8 mouse cellular contexts compared by ENCODE assay signal in the genomic region with DNA sequence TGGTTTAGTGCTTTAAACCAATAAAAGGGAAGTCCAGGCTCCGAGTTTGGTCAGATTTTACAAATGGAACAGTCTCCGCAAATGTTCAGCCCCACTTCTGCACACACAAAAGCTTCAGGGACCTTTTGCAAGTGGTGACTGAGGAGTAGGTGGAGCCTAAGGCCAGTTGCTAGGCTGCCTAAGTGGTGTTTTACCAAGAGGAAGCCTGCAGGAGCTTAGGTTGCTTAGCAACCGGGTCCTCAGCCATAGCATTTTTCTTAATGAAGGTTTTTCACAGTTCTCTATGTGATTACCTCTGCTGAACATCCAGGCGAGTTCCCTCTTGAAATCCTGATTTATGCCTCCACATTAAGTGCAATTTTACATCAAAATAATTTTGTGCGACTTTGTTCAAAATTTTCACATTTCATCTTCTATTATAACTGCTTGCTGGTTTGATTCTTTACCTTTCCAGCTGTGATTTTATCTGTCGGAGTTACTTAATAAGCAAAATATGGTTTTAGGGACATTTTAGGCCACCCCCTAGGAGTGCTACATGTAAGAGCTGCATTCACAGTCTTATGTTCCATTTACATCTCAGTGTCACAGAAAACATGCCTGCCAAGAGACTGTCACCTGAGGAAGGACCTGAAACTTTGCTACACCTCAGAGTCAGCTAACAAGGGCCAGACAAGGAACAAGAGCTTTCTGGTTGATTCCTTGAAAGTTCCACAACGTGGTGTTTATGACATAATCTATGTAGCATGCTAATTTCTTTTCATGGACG.
DNase-seq lines count a peak whose midpoint lies in the region; ATAC-seq and TF ChIP-seq lines count a peak whose summit lies in the region.

No protein-coding gene starts in this region.

- no peak overlapping the region for H3K4me2 ChIP-seq in lung, embryonic 15.5 days
- H3K4me2 ChIP-seq in forebrain, embryonic 16.5 days (ENCODE audit: low read length): no peak overlapping the region
- H3K4me2 ChIP-seq in neural tube, embryonic 13.5 days: peak overlapping the region; percentile 25; the same call in 1 of the 2 replicates
- no peak overlapping the region for H3K4me2 ChIP-seq in liver, postnatal 0 days (ENCODE audit: low read depth, low read length)

- TF ChIP-seq POLR2A in lung, adult 2 months (IDR thresholded peaks at IDR 0.05; ENCODE audit: borderline replicate concordance, extremely low read depth, low read depth, low read length): no peak

- no peak overlapping the region for H3K9ac ChIP-seq in lung, embryonic 15.5 days
- no peak overlapping the region for H3K9ac ChIP-seq in forebrain, embryonic 16.5 days (replicated peaks; ENCODE audit: low read depth, low read length)
- H3K9ac ChIP-seq in neural tube, embryonic 13.5 days: no peak overlapping the region
- H3K9ac ChIP-seq in liver, postnatal 0 days (replicated peaks): no peak overlapping the region

- no peak for TF ChIP-seq EP300 in liver, postnatal 0 days (IDR thresholded peaks at IDR 0.05; ENCODE audit: low read depth)

- H3K27ac ChIP-seq in lung, embryonic 15.5 days: no peak overlapping the region
- peak overlapping the region; percentile 60 for H3K27ac ChIP-seq in forebrain, embryonic 16.5 days (ENCODE audit: low read length)
- peak overlapping the region; percentile 69 for H3K27ac ChIP-seq in neural tube, embryonic 13.5 days (replicated peaks)
- no peak overlapping the region for H3K27ac ChIP-seq in liver, postnatal 0 days (ENCODE audit: low read depth)

- no peaks in the 10 kb centered on the region for H3K9me3 ChIP-seq in lung, embryonic 15.5 days
- H3K9me3 ChIP-seq in forebrain, embryonic 16.5 days (ENCODE audit: control insufficient read depth, low read length): no peaks in the 10 kb centered on the region
- no peaks in the 10 kb centered on the region for H3K9me3 ChIP-seq in neural tube, embryonic 13.5 days
- no peaks in the 10 kb centered on the region for H3K9me3 ChIP-seq in liver, postnatal 0 days (ENCODE audit: low read length)

- TF ChIP-seq CTCF in lung, adult 2 months (IDR thresholded peaks at IDR 0.05; ENCODE audit: insufficient read depth, low read length): no peak
- TF ChIP-seq CTCF in liver, postnatal 0 days (IDR thresholded peaks at IDR 0.05; ENCODE audit: low read depth): no peak

- no peaks in the 10 kb centered on the region for H3K36me3 ChIP-seq in lung, embryonic 15.5 days
- no peaks in the 10 kb centered on the region for H3K36me3 ChIP-seq in forebrain, embryonic 16.5 days (ENCODE audit: control insufficient read depth, insufficient read depth)
- H3K36me3 ChIP-seq in neural tube, embryonic 13.5 days: no peaks in the 10 kb centered on the region
- no peaks in the 10 kb centered on the region for H3K36me3 ChIP-seq in liver, postnatal 0 days (replicated peaks; ENCODE audit: insufficient read depth, low read length)

- 29% methylated on average over 8 of the region's 8 CpGs for WGBS in lung, embryonic 15.5 days
- WGBS in lung, adult 2 months: 33% methylated on average over 8 of the region's 8 CpGs
- WGBS in forebrain, embryonic 16.5 days: 6% methylated on average over 8 of the region's 8 CpGs
- WGBS in neural tube, embryonic 13.5 days: 15% methylated on average over 8 of the region's 8 CpGs
- WGBS in liver, postnatal 0 days (ENCODE audit: insufficient replicate concordance): 35% methylated on average over 8 of the region's 8 CpGs

- peak; percentile 78; the same call in 1 of the 2 replicates for ATAC-seq in lung, embryonic 15.5 days (ENCODE audit: borderline replicate concordance, extremely low read depth, low FRiP score, low TSS enrichment)
- ATAC-seq in forebrain, embryonic 16.5 days: peak; percentile 99
- ATAC-seq in neural tube, embryonic 13.5 days (ENCODE audit: low read depth): peak; percentile 99
- ATAC-seq in liver, postnatal 0 days: no peak

- no peaks in the 10 kb centered on the region for H3K4me1 ChIP-seq in lung, embryonic 15.5 days
- no peaks in the 10 kb centered on the region for H3K4me1 ChIP-seq in lung, adult 2 months (ENCODE audit: control insufficient read depth, insufficient read depth, low read length)
- peaks cover 6% of the 10 kb centered on the region for H3K4me1 ChIP-seq in forebrain, embryonic 16.5 days (replicated peaks; ENCODE audit: control insufficient read depth, insufficient read depth, low read length)
- peaks cover 21% of the 10 kb centered on the region for H3K4me1 ChIP-seq in neural tube, embryonic 13.5 days (replicated peaks)
- H3K4me1 ChIP-seq in liver, postnatal 0 days (ENCODE audit: insufficient read depth): no peaks in the 10 kb centered on the region

- H3K4me3 ChIP-seq in lung, embryonic 15.5 days: no peak overlapping the region
- no peak overlapping the region for H3K4me3 ChIP-seq in lung, adult 2 months (replicated peaks; ENCODE audit: extremely low read depth, low read depth, low read length)
- no peak overlapping the region for H3K4me3 ChIP-seq in forebrain, embryonic 16.5 days (replicated peaks; ENCODE audit: low read length)
- H3K4me3 ChIP-seq in neural tube, embryonic 13.5 days: no peak overlapping the region
- H3K4me3 ChIP-seq in liver, postnatal 0 days (ENCODE audit: low read depth, low read length): no peak overlapping the region

- no peak for DNase-seq in lung, adult 2 months
- DNase-seq in left cerebral cortex, adult 18-20 months (ENCODE audit: low spot score in 2 of 2): peak; percentile 13 to 47
- DNase-seq in spleen, adult 18-20 months: no peak
- DNase-seq in ovary, postnatal 10 days (ENCODE audit: low spot score): no peak
- DNase-seq in liver, postnatal 0 days: no peak

- H3K27me3 ChIP-seq in lung, embryonic 15.5 days: no peaks in the 10 kb centered on the region
- H3K27me3 ChIP-seq in forebrain, embryonic 16.5 days (replicated peaks; ENCODE audit: control insufficient read depth, insufficient read depth, low read length): no peaks in the 10 kb centered on the region
- H3K27me3 ChIP-seq in neural tube, embryonic 13.5 days: no peaks in the 10 kb centered on the region
- no peaks in the 10 kb centered on the region for H3K27me3 ChIP-seq in liver, postnatal 0 days (ENCODE audit: insufficient read depth, low read length)

Comparison
In these comparisons a context has a peak if more than half of its experiments do, and no peak if none do; other contexts are left out.
1. H3K27ac ChIP-seq: peak in forebrain, embryonic 16.5 days (single experiment) and neural tube, embryonic 13.5 days (single experiment); none in lung, embryonic 15.5 days (single experiment) and liver, postnatal 0 days (single experiment).
2. DNase-seq: peak in left cerebral cortex, adult 18-20 months (2 of 2); none in lung, adult 2 months (single experiment), spleen, adult 18-20 months (0 of 2), ovary, postnatal 10 days (single experiment) and liver, postnatal 0 days (single experiment).